Mouse (Mus musculus) limb, embryonic 10.5 days (tissue): ENCODE results near the gene Ppm1m. TPM values are rescaled to one million over a fixed set of nuclear protein-coding genes. Genes with fewer than 3 reads are reported as not detected.

ENCODE experiments used
- DNase-seq: peaks from one replicate; pipeline ENCODE4 v3.0.0-alpha.2; 2017; ENCODE audit warnings: low spot score
- H3K27ac ChIP-seq: fragments of 300-500 bp; sonication (generic); 2 replicates; pipeline ENCODE4 v1.5.1; 2016; ENCODE audit warnings: mild to moderate bottlenecking
- H3K27me3 ChIP-seq: fragments of 300-500 bp; sonication (generic); 2 replicates; pipeline ENCODE4 v1.6.1; 2016; ENCODE audit warnings: low read depth, mild to moderate bottlenecking; ENCODE audit not compliant: poor library complexity, severe bottlenecking
- H3K36me3 ChIP-seq: fragments of 300-500 bp; sonication (generic); 2 replicates; pipeline ENCODE4 v1.6.1; 2016; ENCODE audit warnings: mild to moderate bottlenecking, moderate library complexity
- H3K4me1 ChIP-seq: fragments of 300-500 bp; sonication (generic); 2 replicates; pipeline ENCODE4 v1.6.1; 2016
- H3K4me3 ChIP-seq: fragments of 300-500 bp; sonication (generic); 2 replicates; pipeline ENCODE4 v1.5.1; 2016; ENCODE audit warnings: mild to moderate bottlenecking, moderate library complexity
- H3K9me3 ChIP-seq: fragments of 300-500 bp; sonication (generic); replicated peaks from 2 replicates; pipeline ENCODE4 v1.6.1; 2016; ENCODE audit warnings: mild to moderate bottlenecking
- WGBS: fragments of 180-500 bp; shearing (Covaris S2); methylation state at CpG from one replicate; pipeline ENCODE4 v1.1.7; 2016; 5-methylcytosine and 5-hydroxymethylcytosine counted together
- polyA plus RNA-seq: library from polyadenylated mRNA; unstranded; fragments of >200 nt; fragmentation: Nextera tagmentation; extraction: Ambion mirVana; gene quantifications from 2 replicates; pipeline ENCODE4 v1.2.1, GENCODE M21; 2016

Ppm1m gene
- polyA plus RNA-seq, 1 experiment from 2014 or later = 57.5 TPM

DNA sequence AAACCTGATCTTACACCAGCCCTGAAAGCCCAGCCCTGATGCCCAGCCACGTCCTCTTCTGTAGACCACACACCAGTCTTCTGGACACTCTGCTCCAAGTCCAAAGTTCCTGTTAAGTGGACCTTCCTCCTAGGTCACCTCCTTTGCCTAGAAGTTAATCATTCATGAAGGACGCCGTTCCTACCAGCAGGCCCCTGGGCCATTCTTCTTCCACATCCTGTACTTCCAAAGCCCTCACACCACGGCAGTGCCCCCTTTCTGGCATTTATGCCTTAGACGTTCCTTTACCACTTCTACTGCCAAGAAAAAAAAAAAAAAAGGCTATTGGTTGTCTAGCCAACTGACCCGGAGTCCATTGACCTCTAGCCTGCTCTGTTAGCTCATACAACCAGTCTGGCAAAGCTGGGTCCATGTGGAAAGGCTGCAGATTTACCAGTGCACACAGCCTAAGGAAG lies 41.5 kb downstream of the Ppm1m start, which contains the start of gene Glyctk:
Gene Glyctk (minus strand): TSS at position 102 of the 455 bp plus-strand sequence.
- Histone ChIP-seq H3K27ac (no peak within 1 kb of the TSS), H3K9me3 (no peaks in the 10 kb centered on the region), H3K4me3 (no peak within 1 kb of the TSS), H3K4me1 (peaks cover 9% of the 10 kb centered on the region; the same call in 1 of the 2 replicates), H3K27me3 (peaks cover 15% of the 10 kb centered on the region; the same call in 1 of the 2 replicates), H3K36me3 (no peaks in the 10 kb centered on the region)
- no peak for DNase-seq
- 91% methylated on average over 6 of the region's 6 CpGs for WGBS

- Histone ChIP-seq H3K27ac (no peak overlapping the region), H3K4me1 (peaks cover 9% of the 10 kb centered on the region; the same call in 1 of the 2 replicates), H3K9me3 (no peaks in the 10 kb centered on the region), H3K36me3 (no peaks in the 10 kb centered on the region), H3K27me3 (peaks cover 19% of the 10 kb centered on the region; the same call in 1 of the 2 replicates), H3K4me3 (no peak overlapping the region)
- WGBS = 90% methylated on average over 10 of the region's 10 CpGs
- no peak for DNase-seq
These were observed 42.0 kb downstream of the Ppm1m start for GRCm38 (mm10) chr9:106157623-106157925.

DNA sequence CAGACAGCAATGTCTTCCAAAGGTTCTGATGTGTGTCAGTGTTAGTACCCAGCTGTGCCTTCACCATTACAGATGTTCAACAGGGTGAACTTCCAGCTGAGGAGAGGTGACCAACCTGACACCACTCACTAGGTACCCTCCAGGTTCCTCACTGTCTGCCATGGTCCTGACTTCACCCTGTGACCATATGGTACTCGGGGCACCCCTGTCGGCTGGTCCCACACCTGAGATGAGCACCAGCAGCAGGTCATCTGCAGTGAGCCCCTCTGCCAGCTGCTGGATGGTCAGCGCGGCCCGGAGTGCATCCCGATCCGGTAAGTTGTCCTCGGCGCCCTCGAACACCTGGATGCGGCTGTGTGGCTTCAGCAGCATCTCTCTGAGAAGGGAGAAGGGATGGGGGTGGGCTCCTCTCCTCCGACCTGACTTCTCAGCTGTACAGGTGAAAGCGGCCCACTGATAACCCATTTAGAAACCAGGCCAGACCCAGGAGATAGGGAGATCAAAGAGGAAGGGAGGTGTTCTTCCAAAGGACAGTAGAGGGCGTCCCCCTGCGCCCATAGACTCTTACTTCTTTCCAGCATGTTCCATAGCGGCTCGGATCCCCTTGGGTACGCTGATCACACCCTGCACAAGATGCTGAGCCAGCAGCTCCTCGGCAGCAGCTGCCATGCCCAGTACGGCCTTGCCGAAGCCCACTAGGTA lies 42.5 kb downstream of the Ppm1m start:
- Histone ChIP-seq H3K4me3 (no peak overlapping the region), H3K9me3 (no peaks in the 10 kb centered on the region), H3K4me1 (peaks cover 9% of the 10 kb centered on the region; the same call in 1 of the 2 replicates), H3K36me3 (no peaks in the 10 kb centered on the region), H3K27me3 (peaks cover 24% of the 10 kb centered on the region), H3K27ac (no peak overlapping the region)
- no peak for DNase-seq
- 81% methylated on average over 21 of the region's 21 CpGs for WGBS

DNA sequence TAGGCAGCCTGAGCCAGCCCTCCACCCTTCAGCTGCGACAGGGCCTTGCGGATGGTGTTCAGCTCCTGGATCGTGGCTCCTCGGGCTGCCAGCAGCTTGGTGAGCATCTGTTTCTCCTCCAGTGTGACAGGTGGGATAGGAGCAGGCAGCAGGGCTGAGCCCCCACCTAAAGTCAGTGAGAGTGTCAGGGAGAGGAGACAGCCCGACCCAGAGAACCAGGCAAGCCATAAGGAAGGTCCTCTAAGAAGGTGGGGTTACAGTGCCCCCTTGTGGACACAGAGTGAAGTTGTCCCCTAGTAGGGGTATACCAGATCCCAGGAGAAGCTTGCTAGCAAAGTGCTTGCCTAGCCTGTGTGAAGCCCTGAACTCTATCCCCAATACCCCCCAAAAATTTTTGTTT lies 43.1 kb downstream of the Ppm1m start:
- Histone ChIP-seq H3K9me3 (no peaks in the 10 kb centered on the region), H3K36me3 (no peaks in the 10 kb centered on the region), H3K27me3 (peaks cover 31% of the 10 kb centered on the region), H3K4me1 (peaks cover 9% of the 10 kb centered on the region; the same call in 1 of the 2 replicates), H3K4me3 (no peak overlapping the region), H3K27ac (no peak overlapping the region)
- WGBS = 59% methylated on average over 5 of the region's 5 CpGs
- peak; percentile 71 for DNase-seq

DNA sequence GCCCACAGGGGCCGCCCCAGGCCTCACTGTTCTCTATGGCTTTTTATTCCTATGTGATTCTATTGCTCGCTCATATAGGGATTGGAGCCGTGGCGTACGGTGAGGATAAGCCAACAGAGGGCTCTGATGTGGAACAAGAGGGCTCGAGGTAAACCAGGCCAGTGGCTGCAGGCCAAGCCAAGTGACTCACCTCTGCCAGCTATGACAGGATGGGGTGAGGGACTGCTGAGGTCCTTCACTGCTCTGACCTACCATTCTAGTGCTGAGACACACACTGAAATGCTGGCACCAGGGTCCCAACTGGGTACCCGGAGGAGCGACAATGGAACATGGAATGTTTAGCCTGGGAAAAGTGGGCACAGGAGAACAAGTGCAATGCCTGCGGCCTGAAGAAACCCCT lies 45.4 kb downstream of the Ppm1m start:
- peaks cover 5% of the 10 kb centered on the region for H3K4me1 ChIP-seq
- no peak overlapping the region for H3K4me3 ChIP-seq
- no peaks in the 10 kb centered on the region for H3K36me3 ChIP-seq
- 90% methylated on average over 9 of the region's 9 CpGs for WGBS
- no peak for DNase-seq
- no peaks in the 10 kb centered on the region for H3K9me3 ChIP-seq
- peaks cover 54% of the 10 kb centered on the region for H3K27me3 ChIP-seq
- H3K27ac ChIP-seq = no peak overlapping the region

DNA sequence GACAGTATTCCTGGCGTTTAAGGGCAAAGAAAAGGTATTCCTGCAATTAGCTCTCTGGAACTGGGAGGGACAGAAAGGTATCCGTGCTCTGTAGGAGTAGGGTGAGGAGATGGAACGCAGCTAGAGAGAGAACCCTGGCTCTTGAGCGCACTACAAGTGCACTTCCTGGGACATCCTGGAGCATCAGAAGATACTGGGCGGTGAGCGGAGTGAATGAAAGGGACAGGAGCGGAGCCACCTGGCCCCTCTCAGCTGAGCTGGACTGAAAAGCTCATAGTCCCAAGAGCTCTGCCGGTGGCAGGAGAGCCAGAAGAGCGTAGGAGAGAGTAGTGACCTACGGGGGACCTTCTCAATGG lies 50.2 kb downstream of the Ppm1m start:
- Histone ChIP-seq H3K36me3 (no peaks in the 10 kb centered on the region), H3K4me3 (peak overlapping the region; percentile 48), H3K27me3 (peaks cover 93% of the 10 kb centered on the region), H3K27ac (no peak overlapping the region), H3K9me3 (no peaks in the 10 kb centered on the region), H3K4me1 (peaks cover 21% of the 10 kb centered on the region)
- 12% methylated on average over 10 of the region's 10 CpGs for WGBS
- no peak for DNase-seq

DNA sequence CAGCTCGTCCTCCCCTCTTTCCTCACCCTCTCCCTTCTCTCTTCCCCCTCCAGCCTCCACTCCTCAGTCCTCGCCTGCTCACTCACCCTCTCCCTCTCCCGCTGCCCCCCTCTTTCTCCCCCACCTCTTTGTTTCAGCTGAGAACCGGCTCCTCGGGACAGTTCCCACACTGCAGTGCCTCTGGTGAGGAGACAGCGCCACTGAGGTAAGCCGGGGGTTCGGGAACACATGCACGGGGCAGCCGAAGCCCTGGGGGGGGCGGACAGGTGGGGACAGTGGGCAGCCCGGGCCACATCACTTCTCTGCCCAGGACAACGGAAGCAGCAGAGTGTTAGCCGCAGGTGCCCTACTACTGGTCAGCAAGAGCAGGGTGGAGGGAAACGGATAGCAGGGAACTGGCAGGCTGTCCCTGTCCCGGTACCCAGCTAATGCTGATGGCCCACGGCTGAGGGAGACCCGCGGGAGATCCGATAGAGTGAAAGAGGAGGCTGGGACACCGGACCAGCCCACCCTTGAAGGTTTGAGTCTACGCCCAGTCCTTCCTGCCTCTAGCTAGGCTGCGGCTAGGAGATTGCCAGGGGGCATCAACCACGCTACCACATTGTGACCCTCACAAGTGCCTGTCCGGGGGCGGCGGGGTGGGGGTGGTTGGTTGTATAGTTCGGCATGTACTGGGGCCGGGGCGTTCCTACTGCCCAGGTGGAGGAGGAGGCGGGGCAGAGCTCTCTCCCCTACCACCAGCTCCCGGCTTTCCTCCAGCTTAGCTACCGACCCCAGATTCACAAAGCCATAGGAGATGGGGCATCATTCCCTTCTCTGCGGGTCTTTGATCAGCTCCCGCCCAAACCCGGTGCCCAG lies 50.8 kb downstream of the Ppm1m start:
- Histone ChIP-seq H3K4me1 (peaks cover 21% of the 10 kb centered on the region), H3K36me3 (no peaks in the 10 kb centered on the region), H3K4me3 (peak overlapping the region; percentile 48), H3K9me3 (no peaks in the 10 kb centered on the region), H3K27ac (peak overlapping the region; percentile 69), H3K27me3 (peaks cover 88% of the 10 kb centered on the region)
- 2% methylated on average over 36 of the region's 36 CpGs for WGBS
- DNase-seq = peak; percentile 53

DNA sequence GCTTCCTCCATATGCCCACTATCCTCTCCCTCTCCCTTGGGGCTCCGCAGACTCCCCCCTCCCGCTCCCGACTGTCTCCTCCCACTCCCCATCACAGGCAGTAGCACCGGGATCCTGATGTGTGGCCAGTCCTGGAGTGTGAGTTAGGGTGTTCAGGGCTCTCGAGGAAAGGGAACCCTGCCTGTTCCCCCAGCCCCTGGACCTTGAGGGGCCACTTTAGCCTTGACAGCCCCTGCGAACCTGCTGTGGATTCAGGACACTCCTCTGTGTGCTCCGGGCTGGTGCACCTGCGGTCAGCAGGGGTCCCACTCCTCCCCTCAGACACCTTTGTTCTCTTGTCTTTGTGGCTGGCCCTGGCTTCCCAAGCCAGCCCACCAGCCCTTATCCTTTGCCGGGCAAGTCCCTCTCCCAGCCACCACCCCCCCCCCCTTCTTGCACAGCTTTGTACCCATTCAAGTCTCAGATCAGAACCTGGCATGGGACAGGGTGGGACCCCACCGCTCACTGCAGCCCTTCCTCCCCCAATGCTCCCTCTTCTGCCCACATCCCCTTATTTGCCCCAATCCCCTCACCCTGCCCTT lies 51.6 kb downstream of the Ppm1m start:
- DNase-seq = no peak
- 7% methylated on average over 10 of the region's 10 CpGs for WGBS
- Histone ChIP-seq H3K27me3 (peaks cover 82% of the 10 kb centered on the region), H3K27ac (peak overlapping the region; percentile 69; the same call in 1 of the 2 replicates), H3K36me3 (no peaks in the 10 kb centered on the region), H3K4me3 (peak overlapping the region; percentile 48), H3K9me3 (no peaks in the 10 kb centered on the region), H3K4me1 (peaks cover 21% of the 10 kb centered on the region)

DNA sequence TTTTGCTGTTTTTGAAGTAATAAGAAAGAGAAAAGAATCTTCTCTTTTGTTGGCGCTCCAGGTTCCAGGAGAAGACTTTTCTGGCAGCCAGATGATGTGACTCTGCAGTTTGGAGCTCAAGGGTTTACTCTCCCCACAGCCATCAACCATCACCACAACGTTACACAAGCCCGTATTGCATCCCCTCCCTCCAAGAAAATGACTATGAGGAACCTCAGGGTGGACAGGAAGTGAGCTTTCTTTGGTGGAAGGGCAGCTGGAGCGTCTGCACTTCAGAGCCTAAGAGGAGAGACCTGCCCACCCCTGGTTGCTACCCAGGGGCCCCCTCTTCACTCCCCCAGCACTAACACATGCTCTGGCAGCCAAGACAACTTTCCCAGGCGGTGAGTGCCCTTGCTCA lies 52.3 kb downstream of the Ppm1m start:
- Histone ChIP-seq H3K36me3 (no peaks in the 10 kb centered on the region), H3K4me3 (0 out of 2 replicates have a peak overlapping the region, but pooled peaks have one; percentile 48), H3K27ac (no peak overlapping the region), H3K27me3 (peaks cover 79% of the 10 kb centered on the region), H3K9me3 (no peaks in the 10 kb centered on the region), H3K4me1 (peaks cover 21% of the 10 kb centered on the region)
- DNase-seq = no peak
- WGBS = 28% methylated on average over 5 of the region's 5 CpGs

DNA sequence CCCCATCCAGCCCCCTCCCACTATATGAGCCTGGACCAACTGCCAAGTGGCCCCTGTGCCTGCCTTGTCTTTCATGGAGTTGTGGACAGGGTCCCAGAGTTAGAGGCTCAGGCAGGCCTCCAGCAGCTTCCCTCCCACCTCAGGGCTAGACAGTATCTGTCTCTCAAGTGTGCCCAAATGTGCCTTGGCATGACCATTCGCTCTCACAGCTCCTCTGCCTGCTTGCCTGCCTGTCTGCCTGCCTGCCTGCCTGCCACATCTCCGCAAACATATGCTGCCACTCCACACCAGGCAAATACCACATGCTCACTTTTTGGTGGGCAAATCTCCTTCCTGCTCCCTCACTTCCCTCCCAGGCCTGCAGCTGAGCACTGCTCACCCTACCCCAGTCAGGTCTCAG lies 54.0 kb downstream of the Ppm1m start:
- H3K9me3 ChIP-seq = no peaks in the 10 kb centered on the region
- peaks cover 69% of the 10 kb centered on the region for H3K27me3 ChIP-seq
- no peaks in the 10 kb centered on the region for H3K36me3 ChIP-seq
- peaks cover 28% of the 10 kb centered on the region for H3K4me1 ChIP-seq
- H3K4me3 ChIP-seq = no peak overlapping the region
- WGBS = 87% methylated on average over 2 of the region's 2 CpGs
- H3K27ac ChIP-seq = no peak overlapping the region
- DNase-seq = no peak
